Mouse (Mus musculus) liver, embryonic 13.5 days (tissue): ENCODE results near the gene Scaper. TPM values are rescaled to one million over a fixed set of nuclear protein-coding genes. Genes with fewer than 3 reads are reported as not detected.

Experiments used
- ATAC-seq: fragments of 200-750 bp; cut with Nextera tagmentation; 2 replicates; pipeline ENCODE4 v1.8.0; 2017; ENCODE audit warnings: low read depth, mild to moderate bottlenecking, moderate number of reproducible peaks, moderate library complexity
- DNase-seq: peaks from one replicate; pipeline ENCODE4 v3.0.0; 2022
- H3K27ac ChIP-seq: fragments of 300-500 bp; sonication (generic); 2 replicates; pipeline ENCODE4 v1.5.1; 2015; ENCODE audit warnings: moderate library complexity, mild to moderate bottlenecking, inconsistent platforms
- H3K27me3 ChIP-seq: fragments of 300-500 bp; sonication (generic); 2 replicates; pipeline ENCODE4 v1.6.1; 2015; ENCODE audit warnings: mild to moderate bottlenecking, inconsistent platforms
- H3K36me3 ChIP-seq: fragments of 300-500 bp; sonication (generic); 2 replicates; pipeline ENCODE4 v1.6.1; 2015; ENCODE audit warnings: mild to moderate bottlenecking, inconsistent platforms
- H3K4me1 ChIP-seq: fragments of 300-500 bp; sonication (generic); replicated peaks from 2 replicates; pipeline ENCODE4 v1.6.1; 2015; ENCODE audit warnings: inconsistent platforms
- H3K4me2 ChIP-seq: fragments of 300-500 bp; sonication (generic); 2 replicates; pipeline ENCODE4 v1.6.1; 2015; ENCODE audit warnings: inconsistent platforms, mild to moderate bottlenecking, moderate library complexity
- H3K4me3 ChIP-seq: fragments of 300-500 bp; sonication (generic); replicated peaks from 2 replicates; pipeline ENCODE4 v1.5.1; 2015; ENCODE audit warnings: mild to moderate bottlenecking, inconsistent platforms
- H3K9ac ChIP-seq: fragments of 300-500 bp; sonication (generic); 2 replicates; pipeline ENCODE4 v1.6.1; 2015; ENCODE audit warnings: mild to moderate bottlenecking, inconsistent platforms
- H3K9me3 ChIP-seq: fragments of 300-500 bp; sonication (generic); replicated peaks from 2 replicates; pipeline ENCODE4 v1.6.1; 2016; ENCODE audit warnings: inconsistent platforms
- WGBS: fragments of 180-500 bp; shearing (Covaris S2); methylation state at CpG from one replicate; pipeline ENCODE4 v1.1.7; 2015; ENCODE audit not compliant: insufficient replicate concordance; 5-methylcytosine and 5-hydroxymethylcytosine counted together
- polyA plus RNA-seq: library from polyadenylated mRNA; unstranded; fragments of >200 nt; fragmentation: Nextera tagmentation; extraction: Ambion mirVana; gene quantifications from 2 replicates; pipeline ENCODE4 v1.2.1, GENCODE M21; 2015

The Scaper gene
- polyA plus RNA-seq = 1.9 TPM in 2 replicates

- no peaks in the 10 kb centered on the region for H3K27me3 ChIP-seq
- H3K4me3 ChIP-seq = peak within 1 kb of the TSS; percentile 80
- peak; percentile 85 for DNase-seq
- no peaks in the 10 kb centered on the region for H3K36me3 ChIP-seq
- peak; percentile 97 for ATAC-seq
- H3K9ac ChIP-seq = peak within 1 kb of the TSS; percentile 87
- H3K4me2 ChIP-seq = peak within 1 kb of the TSS; percentile 97
- peak within 1 kb of the TSS; percentile 77 for H3K27ac ChIP-seq
- H3K4me1 ChIP-seq = peaks cover 25% of the 10 kb centered on the region
- WGBS = under 1% methylated on average over 60 of the region's 60 CpGs
- H3K9me3 ChIP-seq = no peaks in the 10 kb centered on the region
These were observed at the start of gene Scaper for GRCm38 (mm10) chr9:55937664-55938617. Scaper (minus strand) TSS chr9:55938119.

GRCm38 (mm10) chr9:55946819-55947218, 8.9 kb upstream of the Scaper start:
- DNase-seq = peak; percentile 20
- WGBS = 5% methylated on average over 1 of the region's 1 CpGs
- Histone ChIP-seq H3K4me2 (no peak overlapping the region), H3K4me1 (no peaks in the 10 kb centered on the region), H3K9me3 (no peaks in the 10 kb centered on the region), H3K36me3 (no peaks in the 10 kb centered on the region), H3K27me3 (no peaks in the 10 kb centered on the region), H3K27ac (no peak overlapping the region), H3K4me3 (no peak overlapping the region), H3K9ac (no peak overlapping the region)
- ATAC-seq = 0 out of 2 replicates have a peak, but pooled peaks have one; percentile 23

- no peak overlapping the region for H3K9ac ChIP-seq
- no peak for DNase-seq
- H3K36me3 ChIP-seq = no peaks in the 10 kb centered on the region
- no peak for ATAC-seq
- H3K4me2 ChIP-seq = no peak overlapping the region
- no peaks in the 10 kb centered on the region for H3K27me3 ChIP-seq
- no peak overlapping the region for H3K4me3 ChIP-seq
- no peak overlapping the region for H3K27ac ChIP-seq
- H3K9me3 ChIP-seq = no peaks in the 10 kb centered on the region
- H3K4me1 ChIP-seq = peaks cover 25% of the 10 kb centered on the region
These were observed 3.4 kb upstream of the Scaper start for GRCm38 (mm10) chr9:55941356-55941755.

- H3K4me1 ChIP-seq = peaks cover 25% of the 10 kb centered on the region
- peak overlapping the region; percentile 80 for H3K4me3 ChIP-seq
- H3K4me2 ChIP-seq = peak overlapping the region; percentile 97
- H3K27ac ChIP-seq = no peak overlapping the region
- ATAC-seq = no peak
- H3K9ac ChIP-seq = peak overlapping the region; percentile 87
- no peaks in the 10 kb centered on the region for H3K36me3 ChIP-seq
- H3K9me3 ChIP-seq = no peaks in the 10 kb centered on the region
- H3K27me3 ChIP-seq = no peaks in the 10 kb centered on the region
- no peak for DNase-seq
- WGBS = 35% methylated on average over 6 of the region's 6 CpGs
These were observed 683 bp upstream of the Scaper start for GRCm38 (mm10) chr9:55938618-55938985.

- ATAC-seq (no peak), DNase-seq (no peak)
- peak overlapping the region; percentile 80 for H3K4me3 ChIP-seq
- H3K27me3 ChIP-seq = no peaks in the 10 kb centered on the region
- H3K9ac ChIP-seq = peak overlapping the region; percentile 87
- peaks cover 25% of the 10 kb centered on the region for H3K4me1 ChIP-seq
- H3K9me3 ChIP-seq = no peaks in the 10 kb centered on the region
- H3K36me3 ChIP-seq = no peaks in the 10 kb centered on the region
- H3K4me2 ChIP-seq = peak overlapping the region; percentile 97
- 53% methylated on average over 5 of the region's 5 CpGs for WGBS
- no peak overlapping the region for H3K27ac ChIP-seq
These were observed 675 bp downstream of the Scaper start for GRCm38 (mm10) chr9:55937224-55937663.

GRCm38 (mm10) chr9:55932482-55932881, 5.4 kb downstream of the Scaper start:
- WGBS = 46% methylated on average over 1 of the region's 1 CpGs
- no peak for ATAC-seq
- no peak for DNase-seq

GRCm38 (mm10) chr9:55918579-55918978, 19.3 kb downstream of the Scaper start:
- Histone ChIP-seq H3K36me3 (no peaks in the 10 kb centered on the region), H3K27me3 (no peaks in the 10 kb centered on the region), H3K4me1 (no peaks in the 10 kb centered on the region), H3K27ac (no peak overlapping the region), H3K9ac (no peak overlapping the region), H3K4me2 (no peak overlapping the region), H3K4me3 (no peak overlapping the region), H3K9me3 (no peaks in the 10 kb centered on the region)
- ATAC-seq = no peak
- WGBS = 77% methylated on average over 3 of the region's 3 CpGs
- DNase-seq = no peak

More at GRCm38 (mm10) chr9:55932482-55932881, 5.4 kb downstream of the Scaper start:
- Histone ChIP-seq H3K4me1 (peaks cover 5% of the 10 kb centered on the region), H3K4me3 (no peak overlapping the region), H3K27me3 (no peaks in the 10 kb centered on the region), H3K27ac (no peak overlapping the region), H3K4me2 (no peak overlapping the region), H3K9me3 (no peaks in the 10 kb centered on the region), H3K36me3 (no peaks in the 10 kb centered on the region), H3K9ac (no peak overlapping the region)

- ATAC-seq (no peak), DNase-seq (no peak)
- no peak overlapping the region for H3K4me2 ChIP-seq
- no peaks in the 10 kb centered on the region for H3K27me3 ChIP-seq
- H3K27ac ChIP-seq = no peak overlapping the region
- no peak overlapping the region for H3K4me3 ChIP-seq
- no peak overlapping the region for H3K9ac ChIP-seq
- H3K36me3 ChIP-seq = no peaks in the 10 kb centered on the region
- no peaks in the 10 kb centered on the region for H3K9me3 ChIP-seq
- H3K4me1 ChIP-seq = no peaks in the 10 kb centered on the region
These were observed 21.2 kb downstream of the Scaper start for GRCm38 (mm10) chr9:55916751-55917150.

- DNase-seq = no peak
- WGBS = 93% methylated on average over 2 of the region's 2 CpGs
- H3K27me3 ChIP-seq = no peaks in the 10 kb centered on the region
These were observed 26.4 kb downstream of the Scaper start for GRCm38 (mm10) chr9:55911481-55911880.

GRCm38 (mm10) chr9:55902964-55903363, 35.0 kb downstream of the Scaper start:
- no peak overlapping the region for H3K4me3 ChIP-seq
- no peak overlapping the region for H3K4me2 ChIP-seq
- no peaks in the 10 kb centered on the region for H3K9me3 ChIP-seq
- no peak for ATAC-seq
- H3K4me1 ChIP-seq = peaks cover 15% of the 10 kb centered on the region
- no peak for DNase-seq
- H3K9ac ChIP-seq = no peak overlapping the region
- no peak overlapping the region for H3K27ac ChIP-seq
- WGBS = 80% methylated on average over 2 of the region's 2 CpGs
- H3K36me3 ChIP-seq = no peaks in the 10 kb centered on the region
- no peaks in the 10 kb centered on the region for H3K27me3 ChIP-seq

More at GRCm38 (mm10) chr9:55911481-55911880, 26.4 kb downstream of the Scaper start:
- Histone ChIP-seq H3K4me1 (no peaks in the 10 kb centered on the region), H3K36me3 (no peaks in the 10 kb centered on the region), H3K4me2 (no peak overlapping the region), H3K9ac (no peak overlapping the region), H3K9me3 (no peaks in the 10 kb centered on the region), H3K4me3 (no peak overlapping the region), H3K27ac (no peak overlapping the region)
- no peak for ATAC-seq

GRCm38 (mm10) chr9:55901588-55901987, 36.3 kb downstream of the Scaper start:
- ATAC-seq = peak; percentile 85
- 23% methylated on average over 3 of the region's 3 CpGs for WGBS

More at GRCm38 (mm10) chr9:55901588-55901987, 36.3 kb downstream of the Scaper start:
- Histone ChIP-seq H3K9ac (no peak overlapping the region), H3K36me3 (no peaks in the 10 kb centered on the region), H3K27ac (no peak overlapping the region), H3K4me3 (no peak overlapping the region), H3K4me1 (peaks cover 15% of the 10 kb centered on the region), H3K4me2 (0 out of 2 replicates have a peak overlapping the region, but pooled peaks have one; percentile 28), H3K27me3 (no peaks in the 10 kb centered on the region), H3K9me3 (no peaks in the 10 kb centered on the region)
- peak; percentile 43 for DNase-seq
